Mouse (Mus musculus) myocyte (in vitro differentiated cells): ENCODE measurements around the gene Tex38. TPM values are rescaled to one million over a fixed set of nuclear protein-coding genes. Genes with fewer than 3 reads are reported as not detected.
A peak's percentile ranks its signal among the peaks of the same experiment; 100 is the strongest.

Source experiments
- H3K27me3 ChIP-seq: one replicate; pipeline ENCODE4 v1.6.1; 2011; ENCODE audit not compliant: control insufficient read depth, insufficient read depth, insufficient read length
- H3K36me3 ChIP-seq: one replicate; pipeline ENCODE4 v1.6.1; 2011; ENCODE audit not compliant: control insufficient read depth, insufficient read depth
- H3K4me2 ChIP-seq: one replicate; pipeline ENCODE4 v1.6.1; 2011; ENCODE audit warnings: low read depth, control low read depth
- H3K4me3 ChIP-seq: one replicate; pipeline ENCODE4 v1.5.1; 2011; ENCODE audit warnings: mild to moderate bottlenecking, control low read depth, moderate library complexity
- H3K79me2 ChIP-seq: one replicate; pipeline ENCODE4 v1.6.1; 2011; ENCODE audit not compliant: control insufficient read depth, insufficient read depth
- H3ac ChIP-seq: one replicate; pipeline ENCODE4 v1.6.1; 2011; ENCODE audit not compliant: control insufficient read depth, insufficient read length
- CEBPB ChIP-seq: IDR thresholded peaks from 2 replicates; pipeline ENCODE4 v1.6.1; 2011; ENCODE audit warnings: mild to moderate bottlenecking, moderate library complexity; ENCODE audit not compliant: poor library complexity, insufficient read depth, severe bottlenecking
- E2F4 ChIP-seq: IDR thresholded peaks from one replicate; pipeline ENCODE4 v1.6.1; 2011; ENCODE audit warnings: mild to moderate bottlenecking, control low read depth, moderate library complexity; ENCODE audit not compliant: insufficient read depth
- MAX ChIP-seq: IDR thresholded peaks from one replicate; pipeline ENCODE4 v1.6.1; 2011; ENCODE audit warnings: low read depth, mild to moderate bottlenecking, control low read depth
- MYOD1 ChIP-seq, 3 experiments: IDR thresholded peaks; one replicate each; pipeline ENCODE4 v1.6.1; 2011; ENCODE audit warnings: control low read depth in 2 of 3, low read depth in 2 of 3, mild to moderate bottlenecking in 2 of 3, moderate library complexity in 1 of 3; ENCODE audit not compliant: insufficient read length in 2 of 3, control insufficient read depth in 1 of 3
- MYOG ChIP-seq, 3 experiments: IDR thresholded peaks; one replicate each; pipeline ENCODE4 v1.6.1; 2011; ENCODE audit warnings: control low read depth in 2 of 3, low read depth in 2 of 3, mild to moderate bottlenecking in 2 of 3; ENCODE audit not compliant: insufficient read length in 2 of 3, control insufficient read depth in 1 of 3, insufficient read depth in 1 of 3
- POLR2AphosphoS2 ChIP-seq: IDR thresholded peaks from one replicate; pipeline ENCODE4 v1.6.1; 2011; ENCODE audit warnings: low read depth, control low read depth; ENCODE audit not compliant: insufficient read length
- REST ChIP-seq: IDR thresholded peaks from one replicate; pipeline ENCODE4 v1.6.1; 2011; ENCODE audit warnings: mild to moderate bottlenecking, control low read depth, moderate library complexity; ENCODE audit not compliant: insufficient read depth, insufficient read length
- SRF ChIP-seq: IDR thresholded peaks from one replicate; pipeline ENCODE4 v1.6.1; 2011; ENCODE audit warnings: low read depth; ENCODE audit not compliant: control insufficient read depth, insufficient read length
- TCF12 ChIP-seq: IDR thresholded peaks from one replicate; pipeline ENCODE4 v1.6.1; 2011; ENCODE audit warnings: mild to moderate bottlenecking, control low read depth; ENCODE audit not compliant: poor library complexity, insufficient read depth, severe bottlenecking
- TCF3 ChIP-seq: IDR thresholded peaks from one replicate; pipeline ENCODE4 v1.6.1; 2011; ENCODE audit warnings: low read depth, control low read depth; ENCODE audit not compliant: insufficient read length
- USF1 ChIP-seq: IDR thresholded peaks from one replicate; pipeline ENCODE4 v1.6.1; 2011; ENCODE audit warnings: low read depth, mild to moderate bottlenecking, control low read depth, moderate library complexity
- polyA plus RNA-seq: library from polyadenylated mRNA; unstranded; fragments of >200 nt; fragmentation: generic; extraction: Trizol; gene quantifications from one replicate; pipeline ENCODE4 v1.2.1, GENCODE M21; 2012; ENCODE audit warnings: missing spikeins

Tex38 gene
- polyA plus RNA-seq, 1 experiment, result not detected

GRCm38 (mm10) chr4:115782026-115782805 lies 1.4 kb upstream of the Tex38 start:
- no peak for TF ChIP-seq TCF12
- TF ChIP-seq USF1, result no peak
- TF ChIP-seq CEBPB, result no peak
- TF ChIP-seq MYOG (IDR thresholded peaks at IDR 0.05; ENCODE audit: control insufficient read depth in 1 of 3, insufficient read depth in 1 of 3, insufficient read length in 2 of 3, low read depth in 2 of 3), result no peak
- TF ChIP-seq E2F4, result no peak
- TF ChIP-seq MAX, result no peak
- no peak for TF ChIP-seq TCF3
- no peak overlapping the region for H3ac ChIP-seq
- no peaks in the 10 kb centered on the region for H3K27me3 ChIP-seq
- H3K79me2 ChIP-seq, result no peaks in the 10 kb centered on the region
- H3K36me3 ChIP-seq, result no peaks in the 10 kb centered on the region
- no peak overlapping the region for H3K4me3 ChIP-seq
- no peak overlapping the region for H3K4me2 ChIP-seq

GRCm38 (mm10) chr4:115780269-115780668 lies 549 bp downstream of the Tex38 start:
- no peaks in the 10 kb centered on the region for H3K36me3 ChIP-seq
- no peaks in the 10 kb centered on the region for H3K27me3 ChIP-seq
- H3ac ChIP-seq, result no peak overlapping the region
- no peak for TF ChIP-seq MYOG (IDR thresholded peaks at IDR 0.05; ENCODE audit: control insufficient read depth in 1 of 3, insufficient read depth in 1 of 3, insufficient read length in 2 of 3, low read depth in 2 of 3)
- TF ChIP-seq CEBPB, result no peak
- TF ChIP-seq MYOD1 (IDR thresholded peaks at IDR 0.05; ENCODE audit: control insufficient read depth in 1 of 3, insufficient read length in 2 of 3, low read depth in 2 of 3), result no peak
- no peak for TF ChIP-seq E2F4
- TF ChIP-seq USF1, result no peak
- TF ChIP-seq POLR2AphosphoS2, result no peak
- TF ChIP-seq MAX, result no peak
- TF ChIP-seq REST, result no peak
- no peak for TF ChIP-seq TCF12
- no peak for TF ChIP-seq TCF3
- H3K4me2 ChIP-seq, result no peak overlapping the region
- H3K4me3 ChIP-seq, result no peak overlapping the region
- H3K79me2 ChIP-seq, result no peaks in the 10 kb centered on the region

- Histone ChIP-seq H3K4me2 (no peak overlapping the region), H3ac (no peak overlapping the region), H3K27me3 (no peaks in the 10 kb centered on the region), H3K36me3 (peaks cover 5% of the 10 kb centered on the region), H3K4me3 (no peak overlapping the region), H3K79me2 (no peaks in the 10 kb centered on the region)
- TF ChIP-seq E2F4, result no peak
- TF ChIP-seq SRF, result no peak
- no peak for TF ChIP-seq TCF3
These were observed 3.2 kb downstream of the Tex38 start for GRCm38 (mm10) chr4:115777627-115778026.

- Histone ChIP-seq H3K36me3 (peaks cover 14% of the 10 kb centered on the region), H3K4me3 (no peak overlapping the region)
- TF ChIP-seq SRF (no peak), MYOG (IDR thresholded peaks at IDR 0.05; ENCODE audit: control insufficient read depth in 1 of 3, insufficient read depth in 1 of 3, insufficient read length in 2 of 3, low read depth in 2 of 3) (no peak)
These were observed 5.8 kb downstream of the Tex38 start for GRCm38 (mm10) chr4:115775056-115775455.

GRCm38 (mm10) chr4:115767647-115768467 lies 13.0 kb downstream of the Tex38 start:
- H3K36me3 ChIP-seq, result peaks cover 42% of the 10 kb centered on the region
- H3ac ChIP-seq, result no peak overlapping the region

More at GRCm38 (mm10) chr4:115775056-115775455, 5.8 kb downstream of the Tex38 start:
- Histone ChIP-seq H3K4me2 (no peak overlapping the region), H3ac (no peak overlapping the region), H3K79me2 (no peaks in the 10 kb centered on the region), H3K27me3 (no peaks in the 10 kb centered on the region)

More at GRCm38 (mm10) chr4:115767647-115768467, 13.0 kb downstream of the Tex38 start:
- Histone ChIP-seq H3K79me2 (no peaks in the 10 kb centered on the region), H3K4me3 (no peak overlapping the region), H3K4me2 (no peak overlapping the region), H3K27me3 (no peaks in the 10 kb centered on the region)
- TF ChIP-seq E2F4 (no peak), MYOG (IDR thresholded peaks at IDR 0.05; ENCODE audit: control insufficient read depth in 1 of 3, insufficient read depth in 1 of 3, insufficient read length in 2 of 3, low read depth in 2 of 3) (peak in 1 of 3 experiments; percentile 52)
